Mouse (Mus musculus): ENCODE data around the gene 2010111I01Rik. TPM values are rescaled to one million over a fixed set of nuclear protein-coding genes. Genes with fewer than 3 reads are reported as not detected.

2010111I01Rik gene
- total and polyA plus RNA-seq, 3 experiments = 13.3 to 19.8 (median 14.4) TPM

DNA sequence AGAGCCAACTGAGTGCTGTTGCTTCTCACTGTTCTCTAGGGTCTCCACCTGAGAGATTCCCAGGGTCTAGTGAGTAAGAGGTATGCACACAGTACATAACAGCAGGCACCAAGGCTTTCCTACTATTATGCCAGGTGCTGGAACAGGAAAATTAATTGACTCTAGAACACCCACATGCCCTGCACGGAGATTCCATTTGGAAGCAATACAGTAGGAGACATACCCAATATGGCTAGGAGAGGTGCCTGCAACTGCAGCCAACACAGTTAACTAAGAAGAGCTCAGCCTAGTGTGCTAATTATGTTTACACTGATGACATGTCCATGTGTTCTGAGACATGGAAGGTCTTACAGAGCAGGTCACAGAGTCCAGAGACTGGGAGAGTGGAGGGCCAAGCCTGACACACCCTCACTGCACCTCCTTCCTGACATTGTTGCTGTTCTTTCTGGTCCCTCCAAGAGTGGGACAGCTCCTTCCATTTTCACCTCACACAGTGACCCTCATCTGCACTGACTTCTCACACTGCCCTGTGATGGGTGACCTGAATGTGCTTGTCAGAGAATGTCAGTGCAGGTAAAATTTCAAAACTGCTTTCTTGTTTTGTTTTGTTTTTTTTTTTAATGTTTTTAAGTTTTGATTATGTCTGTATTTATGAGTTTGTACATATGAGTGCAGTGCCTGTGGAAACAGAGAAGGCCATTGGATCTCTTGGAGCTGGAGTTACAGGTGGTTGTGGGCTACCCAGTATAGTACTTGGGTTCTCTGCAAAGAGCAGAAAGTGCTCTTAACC is 297.7 kb downstream of the 2010111I01Rik start:
- TF ChIP-seq EP300 (IDR thresholded peaks at IDR 0.05; ENCODE audit: low read length) = no peak
- TF ChIP-seq POLR2A (IDR thresholded peaks at IDR 0.05; ENCODE audit: low read depth, low read length) = no peak
- TF ChIP-seq POLR2AphosphoS2 (IDR thresholded peaks at IDR 0.05; ENCODE audit: low read depth, low read length) = no peak
- no peak for TF ChIP-seq PAX5 (IDR thresholded peaks at IDR 0.05; ENCODE audit: low read length)
- TF ChIP-seq NELFE (IDR thresholded peaks at IDR 0.05; ENCODE audit: low read depth, low read length) = no peak
- no peak for TF ChIP-seq CHD2 (IDR thresholded peaks at IDR 0.05; ENCODE audit: low read length)
- TF ChIP-seq HCFC1 (IDR thresholded peaks at IDR 0.05; ENCODE audit: low read depth, low read length) = no peak
- no peak for TF ChIP-seq SIN3A (IDR thresholded peaks at IDR 0.05; ENCODE audit: low read length)
- TF ChIP-seq RAD21 (IDR thresholded peaks at IDR 0.05; ENCODE audit: low read depth, low read length) = no peak
- no peak for TF ChIP-seq MAFK (IDR thresholded peaks at IDR 0.05; ENCODE audit: insufficient replicate concordance, low read length)
- TF ChIP-seq BHLHE40 (IDR thresholded peaks at IDR 0.05; ENCODE audit: low read depth, low read length) = no peak
- TF ChIP-seq ELF1 (IDR thresholded peaks at IDR 0.05; ENCODE audit: low read depth, low read length) = no peak
- TF ChIP-seq ZNF384 (IDR thresholded peaks at IDR 0.05; ENCODE audit: low read depth, low read length) = no peak
- no peak for TF ChIP-seq USF2 (conservative IDR thresholded peaks at IDR 0.05; ENCODE audit: low read depth, low read length)
- TF ChIP-seq ZMIZ1 (IDR thresholded peaks at IDR 0.05; ENCODE audit: low read depth, low read length) = no peak
- no peak for TF ChIP-seq E2F4 (IDR thresholded peaks at IDR 0.05; ENCODE audit: insufficient replicate concordance, low read depth, low read length)
- TF ChIP-seq MAX (IDR thresholded peaks at IDR 0.05; ENCODE audit: low read length) = no peak
- no peak for TF ChIP-seq CTCF (conservative IDR thresholded peaks at IDR 0.05 in 1 of 2, IDR thresholded peaks at IDR 0.05 in 1 of 2; ENCODE audit: low read depth in 2 of 2, low read length in 2 of 2)
- Histone ChIP-seq H3K4me1 (ENCODE audit: control insufficient read depth in 1 of 2, insufficient read depth in 2 of 2) (peaks cover 0 to 10% of the 10 kb centered on the region in 2 experiments; a peak in 1 of 4 replicates), H3K9ac (ENCODE audit: insufficient read depth, low read depth) (no peak overlapping the region), H3K27ac (ENCODE audit: insufficient read depth, low read depth) (no peak overlapping the region), H3K4me2 (ENCODE audit: insufficient read depth, low read depth, poor library complexity, severe bottlenecking) (no peak overlapping the region), H3K36me3 (replicated peaks in 1 of 2; ENCODE audit: control insufficient read depth in 1 of 2, insufficient read depth in 1 of 2, low read length in 1 of 2) (peaks cover 7 to 68% of the 10 kb centered on the region in 2 experiments), H3K9me3 (replicated peaks; ENCODE audit: low read length) (no peaks in the 10 kb centered on the region), H3K79me2 (replicated peaks; ENCODE audit: control insufficient read depth, extremely low read depth, insufficient read depth, poor library complexity, severe bottlenecking) (no peaks in the 10 kb centered on the region; the same call in 1 of the 2 replicates), H3K4me3 (replicated peaks in 1 of 3; ENCODE audit: low read depth in 2 of 3, low read length in 2 of 3, poor library complexity in 1 of 3) (no peak overlapping the region), H3K27me3 (replicated peaks) (no peaks in the 10 kb centered on the region)
- in situ Hi-C loops (cut with MboI; ENCODE audit: low pct_ligation_motif_present, low pct_unique_long_range_greater_than_20kb, low sequenced_read_pairs) = no loop called here
- DNase-seq (ENCODE audit: extremely low read depth) = no peak
- dilution Hi-C loops (cut with MboI; ENCODE audit: extremely low pct_ligation_motif_present, extremely low pct_unique_long_range_greater_than_20kb, low sequenced_read_pairs) = no loop called here

DNA sequence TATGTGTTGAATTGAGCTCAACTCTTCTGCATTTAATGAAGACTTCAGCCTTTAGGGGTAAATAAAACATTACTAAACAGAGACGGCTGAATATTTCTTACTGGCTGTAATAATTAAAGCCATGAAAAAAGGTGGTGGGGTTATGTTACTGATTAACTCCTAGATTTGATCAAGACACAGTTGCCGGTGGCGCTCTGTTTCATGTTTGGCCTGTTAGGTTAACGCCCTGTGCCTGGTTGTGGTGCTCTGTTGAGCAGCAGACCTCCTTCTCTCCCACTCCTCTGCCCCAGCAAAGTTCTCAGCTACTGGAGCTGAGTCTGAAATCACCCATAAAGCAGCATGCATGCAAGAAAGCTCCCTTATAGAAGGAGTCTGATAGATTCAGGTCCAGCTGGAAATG is 303.7 kb downstream of the 2010111I01Rik start:
- in situ Hi-C loops (cut with MboI; ENCODE audit: low pct_ligation_motif_present, low pct_unique_long_range_greater_than_20kb, low sequenced_read_pairs) = no loop called here
- Histone ChIP-seq H3K4me2 (ENCODE audit: insufficient read depth, low read depth, poor library complexity, severe bottlenecking) (no peak overlapping the region), H3K9me3 (replicated peaks; ENCODE audit: low read length) (no peaks in the 10 kb centered on the region), H3K4me3 (replicated peaks in 1 of 3; ENCODE audit: low read depth in 2 of 3, low read length in 2 of 3, poor library complexity in 1 of 3) (no peak overlapping the region), H3K27me3 (replicated peaks) (no peaks in the 10 kb centered on the region), H3K4me1 (ENCODE audit: control insufficient read depth in 1 of 2, insufficient read depth in 2 of 2) (peaks cover 0 to 10% of the 10 kb centered on the region in 2 experiments; a peak in 1 of 4 replicates), H3K9ac (ENCODE audit: insufficient read depth, low read depth) (no peak overlapping the region), H3K79me2 (replicated peaks; ENCODE audit: control insufficient read depth, extremely low read depth, insufficient read depth, poor library complexity, severe bottlenecking) (0 out of 2 replicates have a peak, but pooled peaks cover 6% of the 10 kb centered on the region), H3K27ac (ENCODE audit: insufficient read depth, low read depth) (no peak overlapping the region), H3K36me3 (replicated peaks in 1 of 2; ENCODE audit: control insufficient read depth in 1 of 2, insufficient read depth in 1 of 2, low read length in 1 of 2) (peaks cover 0 to 54% of the 10 kb centered on the region in 2 experiments)
- TF ChIP-seq MXI1 (IDR thresholded peaks at IDR 0.05; ENCODE audit: low read depth, low read length) (no peak), ZNF384 (IDR thresholded peaks at IDR 0.05; ENCODE audit: low read depth, low read length) (no peak), NRF1 (IDR thresholded peaks at IDR 0.05; ENCODE audit: low read depth, low read length) (no peak), E2F4 (IDR thresholded peaks at IDR 0.05; ENCODE audit: insufficient replicate concordance, low read depth, low read length) (no peak), MEF2A (IDR thresholded peaks at IDR 0.05; ENCODE audit: borderline replicate concordance, low read depth, low read length) (no peak), TBP (conservative IDR thresholded peaks at IDR 0.05; ENCODE audit: low read depth, low read length) (no peak), JUND (conservative IDR thresholded peaks at IDR 0.05; ENCODE audit: low read depth, low read length) (no peak), CHD1 (IDR thresholded peaks at IDR 0.05; ENCODE audit: low read depth, low read length) (no peak), ETS1 (conservative IDR thresholded peaks at IDR 0.05; ENCODE audit: low read depth, low read length) (no peak), TCF12 (IDR thresholded peaks at IDR 0.05; ENCODE audit: low read depth, low read length) (no peak), CTCF (conservative IDR thresholded peaks at IDR 0.05 in 1 of 2, IDR thresholded peaks at IDR 0.05 in 1 of 2; ENCODE audit: low read depth in 2 of 2, low read length in 2 of 2) (no peak), IRF4 (IDR thresholded peaks at IDR 0.05; ENCODE audit: low read depth, low read length) (no peak), CHD2 (IDR thresholded peaks at IDR 0.05; ENCODE audit: low read length) (no peak), USF2 (conservative IDR thresholded peaks at IDR 0.05; ENCODE audit: low read depth, low read length) (no peak), KAT2A (IDR thresholded peaks at IDR 0.05; ENCODE audit: insufficient replicate concordance, low read length) (no peak), POLR2AphosphoS2 (IDR thresholded peaks at IDR 0.05; ENCODE audit: low read depth, low read length) (no peak), SIN3A (IDR thresholded peaks at IDR 0.05; ENCODE audit: low read length) (no peak), UBTF (IDR thresholded peaks at IDR 0.05; ENCODE audit: low read depth, low read length) (no peak), USF1 (IDR thresholded peaks at IDR 0.05; ENCODE audit: low read depth, low read length) (no peak), GABPA (IDR thresholded peaks at IDR 0.05; ENCODE audit: insufficient replicate concordance, low read depth, low read length) (no peak)
- no peak for DNase-seq (ENCODE audit: extremely low read depth)
- dilution Hi-C loops (cut with MboI; ENCODE audit: extremely low pct_ligation_motif_present, extremely low pct_unique_long_range_greater_than_20kb, low sequenced_read_pairs) = no loop called here

Measured in CH12.LX (cell line).